Mouse (Mus musculus): ENCODE results near the gene Nucb2. TPM values are rescaled to one million over a fixed set of nuclear protein-coding genes. Genes with fewer than 3 reads are reported as not detected.
A peak's percentile ranks its signal among the peaks of the same experiment; 100 is the strongest.

Gene Nucb2
- 10 to 100 TPM; 32.1 to 40.0 TPM for total RNA-seq (2021)

GRCm38 (mm10) chr7:116503879-116504817 lies at the start of gene Nucb2:
Gene Nucb2 (plus strand): TSS chr7:116504369.
- intact Hi-C loops (cut with DNase I) = loop anchor here (5.0 to 10.0 kb wide), 2 partner anchors 57 to 169 kb away; partner anchors contain the start of gene Rps13
- DNase-seq (ENCODE audit: extremely low spot score in 1 of 2, low spot score in 2 of 2) = peak; percentile 99

- intact Hi-C loops (cut with DNase I) = no loop called here
- no peak for DNase-seq (ENCODE audit: extremely low spot score in 1 of 2, low spot score in 2 of 2)
These were observed 47.2 kb upstream of the Nucb2 start for GRCm38 (mm10) chr7:116456964-116457363.

- intact Hi-C loops (cut with DNase I) = no loop called here
- DNase-seq (ENCODE audit: extremely low spot score in 1 of 2, low spot score in 2 of 2) = no peak
These were observed 46.8 kb upstream of the Nucb2 start for GRCm38 (mm10) chr7:116457391-116457790.

DNA sequence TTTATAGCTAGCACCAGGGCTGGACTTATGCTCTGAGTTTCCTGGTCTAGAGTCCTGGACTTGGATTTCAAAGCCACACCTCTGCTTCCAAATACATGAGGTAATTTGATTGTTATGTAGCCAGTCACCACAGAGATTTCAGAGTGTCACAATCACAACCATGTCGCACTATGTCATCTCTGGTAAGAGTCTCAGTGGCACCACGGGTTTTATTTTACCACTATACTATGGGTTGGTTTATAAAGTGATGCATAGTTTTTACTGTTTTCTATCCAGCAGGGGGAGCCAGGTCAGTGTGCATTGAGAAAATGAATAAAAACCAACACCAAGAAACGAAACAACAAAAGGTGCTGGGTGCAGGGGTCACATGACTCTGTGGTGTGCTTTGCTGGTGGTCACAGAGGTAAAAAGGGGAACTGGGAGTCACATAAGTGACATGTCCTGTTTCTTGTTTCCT lies 45.2 kb upstream of the Nucb2 start:
- intact Hi-C loops (cut with DNase I) = loop anchor here (2.0 kb wide), 1 partner anchor 150 kb away; no protein-coding TSS in a partner anchor
- DNase-seq (ENCODE audit: extremely low spot score in 1 of 2, low spot score in 2 of 2) = no peak

DNA sequence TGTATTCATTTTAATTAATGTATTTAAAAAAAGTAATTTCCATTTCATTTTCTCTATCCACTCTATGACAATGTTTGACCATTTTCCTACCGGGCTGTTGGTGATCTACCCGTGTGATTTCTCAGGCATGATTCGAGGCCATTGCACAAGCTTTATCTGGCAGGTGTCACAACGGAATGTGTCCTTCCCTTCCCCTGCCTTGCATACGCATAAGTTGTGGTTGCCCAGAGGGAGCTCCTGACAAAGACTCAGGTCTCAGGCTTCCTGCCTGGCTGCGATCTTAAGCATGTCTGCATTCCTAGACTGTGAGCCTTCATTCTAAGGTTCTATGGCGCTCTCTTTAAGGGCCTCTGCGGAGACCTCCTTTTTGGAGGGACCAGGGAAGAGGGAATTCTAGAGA lies 42.1 kb upstream of the Nucb2 start:
- no peak for DNase-seq (ENCODE audit: extremely low spot score in 1 of 2, low spot score in 2 of 2)
- intact Hi-C loops (cut with DNase I) = no loop called here

DNA sequence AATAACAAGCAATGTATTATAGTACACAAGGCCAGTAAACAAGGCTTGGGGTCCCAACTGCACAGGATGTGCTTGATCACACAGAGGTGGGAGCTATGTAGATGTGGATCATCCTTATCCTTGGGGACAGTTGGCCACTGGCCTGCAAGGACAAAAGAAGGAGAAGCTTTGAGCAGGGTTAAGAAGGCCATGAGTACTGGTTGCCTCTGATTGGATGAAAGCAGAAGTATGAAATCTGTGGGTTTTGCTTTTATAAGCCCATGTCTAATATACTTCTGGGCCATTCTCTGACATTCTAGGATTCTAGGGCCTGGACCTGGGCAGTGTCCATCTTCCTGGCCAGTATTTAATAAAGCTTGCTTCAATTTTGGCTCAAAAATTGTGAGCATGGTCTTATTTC lies 28.3 kb upstream of the Nucb2 start:
- intact Hi-C loops (cut with DNase I) = no loop called here
- DNase-seq (ENCODE audit: extremely low spot score in 1 of 2, low spot score in 2 of 2) = no peak

- no peak for DNase-seq (ENCODE audit: extremely low spot score in 1 of 2, low spot score in 2 of 2)
- intact Hi-C loops (cut with DNase I) = no loop called here
These were observed 27.9 kb upstream of the Nucb2 start for GRCm38 (mm10) chr7:116476264-116476663.

GRCm38 (mm10) chr7:116483106-116483505 lies 21.1 kb upstream of the Nucb2 start:
- DNase-seq (ENCODE audit: extremely low spot score in 1 of 2, low spot score in 2 of 2) = no peak

DNA sequence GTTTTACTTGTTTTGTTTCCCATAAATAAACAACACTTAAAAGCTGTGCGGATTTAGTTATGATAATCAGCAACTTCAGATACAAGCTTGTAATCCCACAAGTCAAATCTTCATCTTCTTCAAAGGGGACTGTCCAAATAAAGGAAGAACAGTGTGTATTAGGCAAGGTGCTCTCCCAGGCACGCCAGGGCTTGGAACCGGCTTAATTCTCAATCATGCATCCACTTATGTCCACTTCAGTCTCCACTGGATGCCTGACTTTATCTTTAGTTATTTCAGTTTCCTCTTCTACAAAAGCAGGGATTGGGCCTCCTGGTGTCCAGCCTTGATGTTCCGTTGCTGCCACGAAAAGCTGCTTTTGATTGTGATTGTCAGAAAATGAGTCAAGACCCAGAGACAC lies 20.4 kb upstream of the Nucb2 start:
- no peak for DNase-seq (ENCODE audit: extremely low spot score in 1 of 2, low spot score in 2 of 2)
- intact Hi-C loops (cut with DNase I) = no loop called here

More at GRCm38 (mm10) chr7:116483106-116483505, 21.1 kb upstream of the Nucb2 start:
- intact Hi-C loops (cut with DNase I) = no loop called here

GRCm38 (mm10) chr7:116484213-116484612 lies 20.0 kb upstream of the Nucb2 start:
- intact Hi-C loops (cut with DNase I) = no loop called here

GRCm38 (mm10) chr7:116485062-116485601 lies 19.0 kb upstream of the Nucb2 start:
- DNase-seq (ENCODE audit: extremely low spot score in 1 of 2, low spot score in 2 of 2) = no peak
- intact Hi-C loops (cut with DNase I) = no loop called here

More at GRCm38 (mm10) chr7:116484213-116484612, 20.0 kb upstream of the Nucb2 start:
- DNase-seq (ENCODE audit: extremely low spot score in 1 of 2, low spot score in 2 of 2) = no peak

DNA sequence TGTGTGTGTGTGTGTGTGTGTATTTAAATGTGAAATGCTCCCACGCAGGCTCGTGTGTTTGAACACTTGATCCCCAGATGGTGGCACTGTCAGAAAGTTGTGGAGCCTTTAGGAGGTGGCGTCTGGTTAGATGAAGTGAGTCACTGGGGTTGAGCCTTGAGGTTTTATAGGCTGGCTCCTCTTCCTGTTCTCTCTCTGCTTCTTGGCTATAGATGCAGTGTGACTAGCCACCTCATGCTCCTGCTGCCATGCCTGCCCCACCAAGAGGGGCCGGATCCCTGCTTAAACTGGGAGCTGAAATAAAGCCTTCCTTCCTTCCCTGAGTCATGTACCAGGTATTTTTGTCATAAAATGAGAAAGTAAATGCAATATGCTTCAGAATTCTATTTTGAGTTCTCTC lies 13.1 kb upstream of the Nucb2 start:
- intact Hi-C loops (cut with DNase I) = no loop called here
- no peak for DNase-seq (ENCODE audit: extremely low spot score in 1 of 2, low spot score in 2 of 2)

DNA sequence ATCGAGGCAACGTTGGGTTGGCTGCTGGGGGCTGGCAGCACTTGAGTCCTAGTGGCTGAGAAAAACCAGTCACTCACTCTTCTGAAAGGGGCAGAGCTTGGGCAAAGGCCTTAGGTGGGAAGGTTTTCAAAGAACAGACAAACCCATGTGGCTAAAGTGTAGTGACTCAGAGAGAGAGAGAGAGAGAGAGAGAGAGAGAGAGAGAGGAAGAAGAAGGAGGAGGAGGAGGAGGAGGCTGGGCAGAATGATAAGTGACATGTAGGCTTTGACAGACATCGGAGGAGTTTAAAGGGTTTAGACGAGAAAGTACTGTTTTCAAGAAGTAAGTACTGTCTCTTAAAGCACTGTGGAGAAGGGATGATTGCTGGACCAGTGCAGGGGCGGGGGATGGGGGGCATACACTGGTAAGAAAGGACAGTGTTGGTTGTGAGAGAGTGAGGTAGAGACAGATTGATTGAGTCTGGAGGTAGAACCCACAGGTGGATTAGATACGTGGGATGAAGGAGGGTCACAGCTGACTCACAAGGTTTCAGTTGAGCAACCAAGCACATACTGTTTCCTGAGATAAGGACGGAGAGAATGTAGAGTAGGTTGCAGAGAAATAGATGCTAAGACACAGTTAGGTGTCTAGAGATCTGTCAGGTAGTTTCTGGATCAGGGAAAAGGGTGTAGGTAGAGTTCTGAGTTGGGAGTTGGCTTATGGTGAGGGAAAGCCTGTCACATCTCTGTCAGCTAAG lies 10.7 kb upstream of the Nucb2 start:
- no peak for DNase-seq (ENCODE audit: extremely low spot score in 1 of 2, low spot score in 2 of 2)

DNA sequence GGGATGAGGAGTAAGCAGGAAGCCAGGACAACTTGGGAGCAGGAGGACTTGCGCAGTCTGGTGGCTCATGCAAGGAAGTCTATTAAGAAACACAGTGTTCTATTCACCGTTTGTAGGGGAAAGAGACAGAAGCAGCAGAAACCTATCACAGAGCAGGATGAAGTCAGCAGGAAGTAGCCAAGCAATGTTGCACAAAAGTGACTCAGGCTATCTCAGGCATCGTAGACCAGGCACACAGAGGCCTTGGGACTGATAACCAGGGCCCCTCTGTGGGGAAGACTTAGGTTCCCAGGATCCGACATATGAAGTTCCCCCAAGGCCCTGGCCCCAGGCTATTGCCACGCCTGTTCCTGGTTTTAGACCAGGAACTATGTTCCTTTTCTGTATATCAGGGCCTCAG lies 9.6 kb upstream of the Nucb2 start:
- intact Hi-C loops (cut with DNase I) = no loop called here
- DNase-seq (ENCODE audit: extremely low spot score in 1 of 2, low spot score in 2 of 2) = no peak

More for the DNA sequence above, 10.7 kb upstream of the Nucb2 start:
- intact Hi-C loops (cut with DNase I) = no loop called here

- intact Hi-C loops (cut with DNase I) = no loop called here
- no peak for DNase-seq (ENCODE audit: extremely low spot score in 1 of 2, low spot score in 2 of 2)
These were observed 7.4 kb upstream of the Nucb2 start for GRCm38 (mm10) chr7:116496760-116497159.

GRCm38 (mm10) chr7:116504818-116505170 lies 625 bp downstream of the Nucb2 start:
- intact Hi-C loops (cut with DNase I) = loop anchor here (5.0 to 10.0 kb wide), 2 partner anchors 57 to 170 kb away; partner anchors contain the start of gene Rps13
- DNase-seq (ENCODE audit: extremely low spot score in 1 of 2, low spot score in 2 of 2) = no peak

GRCm38 (mm10) chr7:116514030-116514429 lies 9.9 kb downstream of the Nucb2 start:
- intact Hi-C loops (cut with DNase I) = no loop called here
- DNase-seq (ENCODE audit: extremely low spot score in 1 of 2, low spot score in 2 of 2) = no peak

DNA sequence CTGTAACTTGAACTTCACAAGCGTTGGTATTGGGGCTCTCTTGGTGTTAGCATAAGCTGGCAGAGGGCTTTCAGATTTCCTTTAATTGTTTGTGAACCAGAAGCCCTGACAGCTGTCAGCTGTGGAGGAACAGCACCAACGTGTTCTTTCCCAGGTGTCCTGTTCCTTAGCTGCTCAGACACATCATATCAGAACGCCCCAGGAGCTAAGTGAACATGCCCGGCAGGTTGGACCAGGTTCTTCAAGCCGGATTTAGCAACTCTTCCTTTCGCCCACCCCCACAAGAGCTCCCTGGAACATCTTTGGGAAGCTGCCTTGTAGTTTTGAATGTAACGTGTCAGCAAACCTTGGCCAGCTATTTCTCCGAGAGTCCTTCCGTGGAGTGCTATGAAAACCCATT lies 10.4 kb downstream of the Nucb2 start:
- DNase-seq (ENCODE audit: extremely low spot score in 1 of 2, low spot score in 2 of 2) = no peak
- intact Hi-C loops (cut with DNase I) = no loop called here

- intact Hi-C loops (cut with DNase I) = no loop called here
- DNase-seq (ENCODE audit: extremely low spot score in 1 of 2, low spot score in 2 of 2) = no peak
These were observed 10.9 kb downstream of the Nucb2 start for GRCm38 (mm10) chr7:116515059-116515458.

Measured in left cerebral cortex, postnatal 10 days (tissue).